Mouse (Mus musculus): ENCODE results near the gene Rnf183. TPM values are rescaled to one million over a fixed set of nuclear protein-coding genes. Genes with fewer than 3 reads are reported as not detected.

The Rnf183 gene
- total and polyA plus RNA-seq, 2 experiments from 2014 or later: 0.39 TPM; not detected in 1

- no peak overlapping the region for H3K27ac ChIP-seq (ENCODE audit: low read depth, low read length)
- WGBS: 80% methylated on average over 17 of the region's 17 CpGs
- H3K9ac ChIP-seq (replicated peaks; ENCODE audit: low read length, poor library complexity, severe bottlenecking): no peak overlapping the region
- no peak for DNase-seq (ENCODE audit: low spot score)
- no peak for ATAC-seq (ENCODE audit: low FRiP score)
- no peaks in the 10 kb centered on the region for H3K27me3 ChIP-seq (ENCODE audit: insufficient read depth, low read length)
- TF ChIP-seq CTCF (IDR thresholded peaks at IDR 0.05): no peak
- H3K36me3 ChIP-seq (ENCODE audit: insufficient read depth, low read length): peaks cover 15% of the 10 kb centered on the region
- no peak overlapping the region for H3K4me3 ChIP-seq (ENCODE audit: low read depth, low read length)
- H3K4me2 ChIP-seq (ENCODE audit: low read depth, low read length, poor library complexity, severe bottlenecking): no peak overlapping the region
- H3K4me1 ChIP-seq (ENCODE audit: insufficient read depth, low read length): no peaks in the 10 kb centered on the region
- no peaks in the 10 kb centered on the region for H3K9me3 ChIP-seq (ENCODE audit: low read length)
Measured at GRCm38 (mm10) chr4:62427978-62428758, 6.9 kb downstream of the Rnf183 start.

- no peaks in the 10 kb centered on the region for H3K27me3 ChIP-seq (ENCODE audit: insufficient read depth, low read length)
- no peak overlapping the region for H3K4me3 ChIP-seq (ENCODE audit: low read depth, low read length)
- ATAC-seq (ENCODE audit: low FRiP score) (no peak), DNase-seq (ENCODE audit: low spot score) (no peak)
- H3K4me1 ChIP-seq (ENCODE audit: insufficient read depth, low read length): no peaks in the 10 kb centered on the region
- no peak overlapping the region for H3K27ac ChIP-seq (ENCODE audit: low read depth, low read length)
- H3K9ac ChIP-seq (replicated peaks; ENCODE audit: low read length, poor library complexity, severe bottlenecking): no peak overlapping the region
- H3K4me2 ChIP-seq (ENCODE audit: low read depth, low read length, poor library complexity, severe bottlenecking): no peak overlapping the region
- H3K9me3 ChIP-seq (ENCODE audit: low read length): no peaks in the 10 kb centered on the region
- peaks cover 26% of the 10 kb centered on the region for H3K36me3 ChIP-seq (ENCODE audit: insufficient read depth, low read length)
- WGBS: 94% methylated on average over 4 of the region's 4 CpGs
- no peak for TF ChIP-seq CTCF (IDR thresholded peaks at IDR 0.05)
Measured at GRCm38 (mm10) chr4:62425891-62426290, 9.2 kb downstream of the Rnf183 start.

- no peak overlapping the region for H3K4me2 ChIP-seq (ENCODE audit: low read depth, low read length, poor library complexity, severe bottlenecking)
- DNase-seq (ENCODE audit: low spot score): no peak
- H3K36me3 ChIP-seq (ENCODE audit: insufficient read depth, low read length): peaks cover 84% of the 10 kb centered on the region
- H3K9me3 ChIP-seq (ENCODE audit: low read length): no peaks in the 10 kb centered on the region
- H3K4me3 ChIP-seq (ENCODE audit: low read depth, low read length): no peak overlapping the region
- 93% methylated on average over 6 of the region's 6 CpGs for WGBS
- H3K9ac ChIP-seq (replicated peaks; ENCODE audit: low read length, poor library complexity, severe bottlenecking): no peak overlapping the region
- ATAC-seq (ENCODE audit: low FRiP score): no peak
- no peaks in the 10 kb centered on the region for H3K27me3 ChIP-seq (ENCODE audit: insufficient read depth, low read length)
- no peak overlapping the region for H3K27ac ChIP-seq (ENCODE audit: low read depth, low read length)
- no peak for TF ChIP-seq CTCF (IDR thresholded peaks at IDR 0.05)
- no peaks in the 10 kb centered on the region for H3K4me1 ChIP-seq (ENCODE audit: insufficient read depth, low read length)
Measured at GRCm38 (mm10) chr4:62419091-62419490, 16.0 kb downstream of the Rnf183 start.

GRCm38 (mm10) chr4:62418448-62418847 lies 16.6 kb downstream of the Rnf183 start:
- Histone ChIP-seq H3K36me3 (ENCODE audit: insufficient read depth, low read length) (peaks cover 77% of the 10 kb centered on the region), H3K4me2 (ENCODE audit: low read depth, low read length, poor library complexity, severe bottlenecking) (no peak overlapping the region), H3K27ac (ENCODE audit: low read depth, low read length) (no peak overlapping the region), H3K27me3 (ENCODE audit: insufficient read depth, low read length) (no peaks in the 10 kb centered on the region), H3K9me3 (ENCODE audit: low read length) (no peaks in the 10 kb centered on the region), H3K9ac (replicated peaks; ENCODE audit: low read length, poor library complexity, severe bottlenecking) (no peak overlapping the region), H3K4me1 (ENCODE audit: insufficient read depth, low read length) (no peaks in the 10 kb centered on the region), H3K4me3 (ENCODE audit: low read depth, low read length) (no peak overlapping the region)
- DNase-seq (ENCODE audit: low spot score) (no peak), ATAC-seq (ENCODE audit: low FRiP score) (no peak)
- TF ChIP-seq CTCF (IDR thresholded peaks at IDR 0.05): no peak
- 87% methylated on average over 8 of the region's 8 CpGs for WGBS

- Histone ChIP-seq H3K4me2 (ENCODE audit: low read depth, low read length, poor library complexity, severe bottlenecking) (no peak overlapping the region), H3K27me3 (ENCODE audit: insufficient read depth, low read length) (no peaks in the 10 kb centered on the region), H3K27ac (ENCODE audit: low read depth, low read length) (no peak overlapping the region), H3K9ac (replicated peaks; ENCODE audit: low read length, poor library complexity, severe bottlenecking) (no peak overlapping the region), H3K4me1 (ENCODE audit: insufficient read depth, low read length) (peaks cover 10% of the 10 kb centered on the region), H3K4me3 (ENCODE audit: low read depth, low read length) (no peak overlapping the region), H3K9me3 (ENCODE audit: low read length) (no peaks in the 10 kb centered on the region), H3K36me3 (ENCODE audit: insufficient read depth, low read length) (peaks cover 37% of the 10 kb centered on the region)
- 94% methylated on average over 10 of the region's 10 CpGs for WGBS
- no peak for TF ChIP-seq CTCF (IDR thresholded peaks at IDR 0.05)
- ATAC-seq (ENCODE audit: low FRiP score) (no peak), DNase-seq (ENCODE audit: low spot score) (no peak)
Measured at GRCm38 (mm10) chr4:62411606-62412005, 23.4 kb downstream of the Rnf183 start.

GRCm38 (mm10) chr4:62410325-62410724 lies 24.7 kb downstream of the Rnf183 start:
- Histone ChIP-seq H3K4me2 (ENCODE audit: low read depth, low read length, poor library complexity, severe bottlenecking) (no peak overlapping the region), H3K27ac (ENCODE audit: low read depth, low read length) (no peak overlapping the region), H3K9me3 (ENCODE audit: low read length) (no peaks in the 10 kb centered on the region), H3K36me3 (ENCODE audit: insufficient read depth, low read length) (peaks cover 24% of the 10 kb centered on the region), H3K4me3 (ENCODE audit: low read depth, low read length) (no peak overlapping the region), H3K9ac (replicated peaks; ENCODE audit: low read length, poor library complexity, severe bottlenecking) (0 out of 2 replicates have a peak overlapping the region, but pooled peaks have one; percentile 13), H3K27me3 (ENCODE audit: insufficient read depth, low read length) (no peaks in the 10 kb centered on the region), H3K4me1 (ENCODE audit: insufficient read depth, low read length) (peaks cover 10% of the 10 kb centered on the region)
- WGBS: 92% methylated on average over 2 of the region's 2 CpGs
- ATAC-seq (ENCODE audit: low FRiP score) (no peak), DNase-seq (ENCODE audit: low spot score) (no peak)
- TF ChIP-seq CTCF (IDR thresholded peaks at IDR 0.05): no peak
